Mouse (Mus musculus) intestine, embryonic 15.5 days (tissue): ENCODE results near the gene Josd1. TPM values are rescaled to one million over a fixed set of nuclear protein-coding genes. Genes with fewer than 3 reads are reported as not detected.
A peak's percentile ranks its signal among the peaks of the same experiment; 100 is the strongest.

Experiments
- ATAC-seq: fragments of 200-750 bp; cut with Nextera tagmentation; 2 replicates; pipeline ENCODE4 v1.8.0; 2017; ENCODE audit warnings: moderate TSS enrichment, moderate library complexity
- H3K27ac ChIP-seq: fragments of 300-500 bp; sonication (generic); 2 replicates; pipeline ENCODE4 v1.5.1; 2015; ENCODE audit warnings: mild to moderate bottlenecking, inconsistent platforms
- H3K27me3 ChIP-seq: fragments of 300-500 bp; sonication (generic); replicated peaks from 2 replicates; pipeline ENCODE4 v1.6.1; 2015; ENCODE audit warnings: inconsistent platforms
- H3K36me3 ChIP-seq: fragments of 300-500 bp; sonication (generic); 2 replicates; pipeline ENCODE4 v1.6.1; 2015; ENCODE audit warnings: inconsistent platforms
- H3K4me1 ChIP-seq: fragments of 300-500 bp; sonication (generic); replicated peaks from 2 replicates; pipeline ENCODE4 v1.6.1; 2015; ENCODE audit warnings: inconsistent platforms
- H3K4me2 ChIP-seq: fragments of 300-500 bp; sonication (generic); replicated peaks from 2 replicates; pipeline ENCODE4 v1.6.1; 2015; ENCODE audit warnings: mild to moderate bottlenecking, inconsistent platforms
- H3K4me3 ChIP-seq: fragments of 300-500 bp; sonication (generic); replicated peaks from 2 replicates; pipeline ENCODE4 v1.5.1; 2015; ENCODE audit warnings: inconsistent platforms
- H3K9ac ChIP-seq: fragments of 300-500 bp; sonication (generic); 2 replicates; pipeline ENCODE4 v1.6.1; 2015; ENCODE audit warnings: inconsistent platforms
- H3K9me3 ChIP-seq: fragments of 300-500 bp; sonication (generic); 2 replicates; pipeline ENCODE4 v1.6.1; 2016; ENCODE audit warnings: inconsistent platforms
- WGBS: fragments of 180-500 bp; shearing (Covaris S2); methylation state at CpG from one replicate; pipeline ENCODE4 v1.1.7; 2015; 5-methylcytosine and 5-hydroxymethylcytosine counted together
- polyA plus RNA-seq: library from polyadenylated mRNA; unstranded; fragments of >200 nt; fragmentation: Nextera tagmentation; extraction: Ambion mirVana; gene quantifications from 2 replicates; pipeline ENCODE4 v1.2.1, GENCODE M21; 2015

The Josd1 gene
- polyA plus RNA-seq, 1 experiment from 2014 or later, result 19.4 TPM

GRCm38 (mm10) chr15:79690426-79691022 lies 2.8 kb upstream of the Josd1 start, which contains the start of gene Gtpbp1:
TSS of gene Gtpbp1 (plus strand) at chr15:79690845.
- Histone ChIP-seq H3K27me3 (no peaks in the 10 kb centered on the region), H3K36me3 (no peaks in the 10 kb centered on the region), H3K4me1 (peaks cover 27% of the 10 kb centered on the region), H3K9me3 (no peaks in the 10 kb centered on the region), H3K4me3 (peak within 1 kb of the TSS; percentile 92), H3K9ac (peak within 1 kb of the TSS; percentile 92), H3K27ac (peak within 1 kb of the TSS; percentile 82), H3K4me2 (peak within 1 kb of the TSS; percentile 94)
- under 1% methylated on average over 45 of the region's 45 CpGs for WGBS
- ATAC-seq, result peak; percentile 94

- no peak for ATAC-seq
- Histone ChIP-seq H3K27me3 (no peaks in the 10 kb centered on the region), H3K9ac (peak overlapping the region; percentile 31; the same call in 1 of the 2 replicates), H3K4me3 (peak overlapping the region; percentile 92), H3K36me3 (no peaks in the 10 kb centered on the region), H3K27ac (peak overlapping the region; percentile 34; the same call in 1 of the 2 replicates), H3K4me2 (peak overlapping the region; percentile 80), H3K9me3 (no peaks in the 10 kb centered on the region), H3K4me1 (peaks cover 34% of the 10 kb centered on the region)
- WGBS, result 10% methylated on average over 24 of the region's 24 CpGs
Measured at GRCm38 (mm10) chr15:79689662-79690425, 2.1 kb upstream of the Josd1 start.

GRCm38 (mm10) chr15:79688268-79688956 lies 693 bp upstream of the Josd1 start:
- H3K9ac ChIP-seq, result peak overlapping the region; percentile 91
- no peak for ATAC-seq
- H3K27ac ChIP-seq, result peak overlapping the region; percentile 96
- peak overlapping the region; percentile 75 for H3K4me2 ChIP-seq
- no peaks in the 10 kb centered on the region for H3K36me3 ChIP-seq
- peaks cover 46% of the 10 kb centered on the region for H3K4me1 ChIP-seq
- 5% methylated on average over 8 of the region's 8 CpGs for WGBS
- no peaks in the 10 kb centered on the region for H3K27me3 ChIP-seq
- no peaks in the 10 kb centered on the region for H3K9me3 ChIP-seq
- H3K4me3 ChIP-seq, result peak overlapping the region; percentile 96

- no peak for ATAC-seq
- peak overlapping the region; percentile 96 for H3K4me3 ChIP-seq
- H3K4me1 ChIP-seq, result peaks cover 49% of the 10 kb centered on the region
- H3K4me2 ChIP-seq, result peak overlapping the region; percentile 75
- no peaks in the 10 kb centered on the region for H3K9me3 ChIP-seq
- WGBS, result under 1% methylated on average over 33 of the region's 33 CpGs
- peak overlapping the region; percentile 96 for H3K27ac ChIP-seq
- peak overlapping the region; percentile 91 for H3K9ac ChIP-seq
- H3K27me3 ChIP-seq, result no peaks in the 10 kb centered on the region
- no peaks in the 10 kb centered on the region for H3K36me3 ChIP-seq
Measured at GRCm38 (mm10) chr15:79687175-79687574, 544 bp downstream of the Josd1 start.

- peak overlapping the region; percentile 91 for H3K9ac ChIP-seq
- H3K4me3 ChIP-seq, result peak overlapping the region; percentile 96
- H3K4me2 ChIP-seq, result peak overlapping the region; percentile 75
- 11% methylated on average over 15 of the region's 15 CpGs for whole genome bisulfite sequencing
- no peaks in the 10 kb centered on the region for H3K27me3 ChIP-seq
- peaks cover 43% of the 10 kb centered on the region for H3K4me1 ChIP-seq
- H3K27ac ChIP-seq, result no peak overlapping the region
- ATAC-seq, result no peak
- no peaks in the 10 kb centered on the region for H3K36me3 ChIP-seq
- no peaks in the 10 kb centered on the region for H3K9me3 ChIP-seq
Measured at GRCm38 (mm10) chr15:79686046-79686869, 1.5 kb downstream of the Josd1 start.

GRCm38 (mm10) chr15:79685141-79685641 lies 2.5 kb downstream of the Josd1 start:
- Histone ChIP-seq H3K4me1 (peaks cover 43% of the 10 kb centered on the region), H3K36me3 (no peaks in the 10 kb centered on the region), H3K4me2 (peak overlapping the region; percentile 75), H3K9ac (peak overlapping the region; percentile 91), H3K9me3 (no peaks in the 10 kb centered on the region), H3K4me3 (peak overlapping the region; percentile 96), H3K27me3 (no peaks in the 10 kb centered on the region), H3K27ac (no peak overlapping the region)
- no peak for ATAC-seq
- WGBS, result 19% methylated on average over 6 of the region's 6 CpGs

- no peak overlapping the region for H3K27ac ChIP-seq
- no peaks in the 10 kb centered on the region for H3K9me3 ChIP-seq
- peak overlapping the region; percentile 75 for H3K4me2 ChIP-seq
- H3K27me3 ChIP-seq, result no peaks in the 10 kb centered on the region
- whole genome bisulfite sequencing, result 82% methylated on average over 6 of the region's 6 CpGs
- ATAC-seq, result no peak
- H3K36me3 ChIP-seq, result 0 out of 2 replicates have a peak, but pooled peaks cover 2% of the 10 kb centered on the region
- H3K4me3 ChIP-seq, result no peak overlapping the region
- H3K9ac ChIP-seq, result no peak overlapping the region
- peaks cover 43% of the 10 kb centered on the region for H3K4me1 ChIP-seq
Measured at GRCm38 (mm10) chr15:79684616-79685015, 3.1 kb downstream of the Josd1 start.

- Histone ChIP-seq H3K4me1 (peaks cover 43% of the 10 kb centered on the region), H3K4me2 (peak overlapping the region; percentile 75), H3K27ac (no peak overlapping the region), H3K27me3 (no peaks in the 10 kb centered on the region), H3K9me3 (no peaks in the 10 kb centered on the region), H3K9ac (no peak overlapping the region), H3K4me3 (no peak overlapping the region), H3K36me3 (0 out of 2 replicates have a peak, but pooled peaks cover 3% of the 10 kb centered on the region)
- no peak for ATAC-seq
- WGBS, result 55% methylated on average over 19 of the region's 19 CpGs
Measured at GRCm38 (mm10) chr15:79683707-79684465, 3.8 kb downstream of the Josd1 start.

GRCm38 (mm10) chr15:79683146-79683545 lies 4.6 kb downstream of the Josd1 start:
- Histone ChIP-seq H3K27ac (no peak overlapping the region), H3K27me3 (no peaks in the 10 kb centered on the region), H3K4me3 (no peak overlapping the region), H3K36me3 (0 out of 2 replicates have a peak, but pooled peaks cover 3% of the 10 kb centered on the region), H3K9me3 (no peaks in the 10 kb centered on the region), H3K9ac (no peak overlapping the region), H3K4me2 (peak overlapping the region; percentile 75; the same call in 1 of the 2 replicates), H3K4me1 (peaks cover 38% of the 10 kb centered on the region)
- no peak for ATAC-seq
- 72% methylated on average over 6 of the region's 6 CpGs for WGBS

GRCm38 (mm10) chr15:79681973-79682372 lies 5.7 kb downstream of the Josd1 start:
- Histone ChIP-seq H3K4me3 (no peak overlapping the region), H3K4me2 (no peak overlapping the region), H3K9me3 (no peaks in the 10 kb centered on the region), H3K4me1 (peaks cover 38% of the 10 kb centered on the region), H3K27ac (no peak overlapping the region), H3K36me3 (0 out of 2 replicates have a peak, but pooled peaks cover 3% of the 10 kb centered on the region), H3K27me3 (no peaks in the 10 kb centered on the region), H3K9ac (no peak overlapping the region)
- 0 out of 2 replicates have a peak, but pooled peaks have one; percentile 24 for ATAC-seq
- 87% methylated on average over 4 of the region's 4 CpGs for WGBS

GRCm38 (mm10) chr15:79677936-79678335 lies 9.8 kb downstream of the Josd1 start:
- H3K27ac ChIP-seq, result no peak overlapping the region
- H3K27me3 ChIP-seq, result no peaks in the 10 kb centered on the region
- H3K4me1 ChIP-seq, result peaks cover 4% of the 10 kb centered on the region
- H3K9ac ChIP-seq, result no peak overlapping the region
- 73% methylated on average over 2 of the region's 2 CpGs for WGBS
- H3K9me3 ChIP-seq, result no peaks in the 10 kb centered on the region
- H3K36me3 ChIP-seq, result peaks cover 38% of the 10 kb centered on the region
- H3K4me2 ChIP-seq, result no peak overlapping the region
- no peak for ATAC-seq
- H3K4me3 ChIP-seq, result no peak overlapping the region
